Mouse (Mus musculus) ES-E14 (cell line): ENCODE measurements around the gene Vegfd.

Experiments used
- MAFK ChIP-seq: IDR thresholded peaks from 2 replicates; pipeline ENCODE4 v1.6.1; 2014; ENCODE audit warnings: mild to moderate bottlenecking, low read depth, low read length, inconsistent platforms; ENCODE audit not compliant: insufficient read depth
- ZC3H11A ChIP-seq: IDR thresholded peaks from 2 replicates; pipeline ENCODE4 v1.6.1; 2012; ENCODE audit warnings: low read depth, mild to moderate bottlenecking, inconsistent platforms, low read length, borderline replicate concordance
- ZNF384 ChIP-seq: IDR thresholded peaks from 2 replicates; pipeline ENCODE4 v1.6.1; 2012; ENCODE audit warnings: low read depth, low read length, inconsistent platforms

- TF ChIP-seq ZC3H11A (no peak), ZNF384 (no peak), MAFK (no peak)
These were observed 68.1 kb downstream of the Vegfd start for GRCm38 (mm10) chrX:164441306-164441705.
